Mouse (Mus musculus) kidney, postnatal 14 days (tissue): ENCODE measurements at regions not wholly inside any gene's neighbourhood (a gene's known extent, or its start where the extent isn't known, plus 50 kb on each side); places are given as distances from the start of the nearest gene placed in this dataset.

Experiments used
- DNase-seq: peaks from one replicate; pipeline ENCODE4 v3.0.0; 2022; ENCODE audit warnings: mixed read lengths

GRCm38 (mm10) chr2:101209136-101209535 lies 415.4 kb upstream of the Rag2 start:
- no peak for DNase-seq

GRCm38 (mm10) chr2:101220759-101221158 lies 403.8 kb upstream of the Rag2 start:
- no peak for DNase-seq

GRCm38 (mm10) chr2:101242983-101243382 lies 381.5 kb upstream of the Rag2 start:
- no peak for DNase-seq

- DNase-seq, result no peak
These were observed 377.4 kb upstream of the Rag2 start for GRCm38 (mm10) chr2:101247133-101247532.

- no peak for DNase-seq
These were observed 372.3 kb upstream of the Rag2 start for GRCm38 (mm10) chr2:101252228-101252627.

GRCm38 (mm10) chr2:101256464-101256863 lies 368.1 kb upstream of the Rag2 start:
- no peak for DNase-seq

GRCm38 (mm10) chr2:101263934-101264333 lies 360.6 kb upstream of the Rag2 start:
- DNase-seq, result no peak

GRCm38 (mm10) chr2:101266685-101267374 lies 357.7 kb upstream of the Rag2 start:
- DNase-seq, result no peak

GRCm38 (mm10) chr2:101274045-101274664 lies 350.4 kb upstream of the Rag2 start:
- DNase-seq, result no peak

- no peak for DNase-seq
These were observed 339.6 kb upstream of the Rag2 start for GRCm38 (mm10) chr2:101284886-101285285.

GRCm38 (mm10) chr2:101288119-101288518 lies 336.4 kb upstream of the Rag2 start:
- DNase-seq, result no peak

- DNase-seq, result no peak
These were observed 335.4 kb upstream of the Rag2 start for GRCm38 (mm10) chr2:101289168-101289567.

- DNase-seq, result no peak
These were observed 333.8 kb upstream of the Rag2 start for GRCm38 (mm10) chr2:101290738-101291137.

GRCm38 (mm10) chr2:101295678-101296368 lies 328.7 kb upstream of the Rag2 start:
- no peak for DNase-seq

GRCm38 (mm10) chr2:101296369-101296682 lies 328.2 kb upstream of the Rag2 start:
- DNase-seq, result no peak

GRCm38 (mm10) chr2:101296778-101297177 lies 327.7 kb upstream of the Rag2 start:
- no peak for DNase-seq

GRCm38 (mm10) chr2:101299126-101299525 lies 325.4 kb upstream of the Rag2 start:
- peak; percentile 5 for DNase-seq

GRCm38 (mm10) chr2:101300106-101300505 lies 324.4 kb upstream of the Rag2 start:
- DNase-seq, result no peak

- DNase-seq, result peak; percentile 16
These were observed 303.1 kb upstream of the Rag2 start for GRCm38 (mm10) chr2:101321286-101321914.

- DNase-seq, result no peak
These were observed 267.8 kb upstream of the Rag2 start for GRCm38 (mm10) chr2:101356709-101357108.

GRCm38 (mm10) chr2:101364256-101364655 lies 260.3 kb upstream of the Rag2 start:
- DNase-seq, result no peak

- DNase-seq, result peak; percentile 3
These were observed 256.2 kb upstream of the Rag2 start for GRCm38 (mm10) chr2:101368278-101368677.

GRCm38 (mm10) chr2:101370991-101371736 lies 253.4 kb upstream of the Rag2 start:
- no peak for DNase-seq
